Mouse (Mus musculus) heart, postnatal 10 days (tissue): ENCODE measurements at regions not wholly inside any gene's neighbourhood (a gene's known extent, or its start where the extent isn't known, plus 50 kb on each side); places are given as distances from the start of the nearest gene placed in this dataset.
"Not testable (repeated sequence)": the region's sequence is repeated elsewhere in the genome, so short reads cannot be mapped to it uniquely, and the experiment has no call there.

Experiments
- DNase-seq, 2 experiments: peaks; one replicate each; pipeline ENCODE4 v3.0.0; 2021
- intact Hi-C: fragments of 180-260 bp; cut with DNase I; formaldehyde crosslinking; loops from one replicate; pipeline ENCODE4 v1.15.1; 2025

DNA sequence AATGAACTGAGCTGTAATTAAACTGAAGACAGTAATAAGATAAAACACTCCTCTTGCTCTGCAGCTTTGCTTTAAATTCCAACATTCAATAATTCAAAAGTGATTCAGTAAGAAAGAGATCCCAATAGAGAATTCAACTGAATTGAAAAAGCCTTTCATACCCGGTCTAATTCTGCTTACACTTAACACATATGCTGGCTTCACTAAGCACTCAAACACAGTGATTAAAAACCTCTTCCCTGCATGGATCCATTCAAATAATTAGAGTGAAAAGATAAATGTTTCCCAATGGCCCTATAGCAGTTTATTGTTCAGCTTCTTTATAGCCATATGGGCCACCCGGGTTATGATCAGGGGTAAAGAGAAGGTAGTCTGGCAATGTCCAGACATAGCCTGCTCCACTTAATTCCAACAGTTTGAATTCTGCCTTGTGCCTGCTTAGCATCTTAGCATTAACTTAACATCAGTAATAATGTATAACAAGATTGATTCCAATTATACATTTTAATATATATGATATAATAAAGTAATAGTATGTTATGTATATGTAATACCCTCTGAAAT lies 659.9 kb upstream of the Kcnd2 start:
- intact Hi-C loops: no loop called here
- no peak for DNase-seq

DNA sequence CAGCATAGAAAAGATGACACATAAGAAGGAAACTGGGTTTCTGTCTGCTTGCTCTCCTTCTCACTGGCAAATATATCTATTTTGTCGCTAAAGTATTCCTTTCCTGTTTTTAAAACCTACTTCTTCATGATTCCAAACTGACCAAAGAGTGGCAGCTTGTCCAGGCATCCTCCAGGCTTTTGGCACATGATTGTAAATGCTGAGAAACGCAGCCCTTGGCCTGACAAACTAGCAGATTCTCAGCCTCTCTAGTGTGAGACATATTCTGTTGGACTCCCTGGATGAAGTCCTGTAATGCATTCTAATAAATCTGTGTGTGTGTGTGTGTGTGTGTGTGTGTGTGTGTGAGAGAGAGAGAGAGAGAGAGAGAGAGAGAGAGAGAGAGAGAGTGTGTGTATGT lies 642.7 kb upstream of the Kcnd2 start:
- intact Hi-C loops: no loop called here
- no peak for DNase-seq

DNA sequence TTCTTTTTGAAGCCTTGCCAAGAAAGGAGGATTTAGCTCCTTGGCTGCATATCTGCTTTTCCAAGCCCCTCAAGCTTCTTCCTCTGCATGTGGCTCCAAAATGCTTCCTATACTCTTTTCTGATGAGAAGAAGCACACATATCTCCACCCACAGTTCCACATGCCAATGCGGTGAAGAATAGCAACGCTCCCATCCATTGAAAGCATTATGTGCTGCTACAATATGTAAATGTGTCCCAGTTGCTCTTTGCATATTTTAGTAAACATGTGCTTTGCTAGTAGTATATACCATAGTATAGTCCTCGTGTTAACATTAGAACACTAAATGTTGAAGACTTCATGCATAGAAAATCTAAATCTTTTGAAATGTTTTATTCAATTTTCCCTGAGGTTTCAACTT lies 640.6 kb upstream of the Kcnd2 start:
- intact Hi-C loops: no loop called here
- no peak for DNase-seq

DNA sequence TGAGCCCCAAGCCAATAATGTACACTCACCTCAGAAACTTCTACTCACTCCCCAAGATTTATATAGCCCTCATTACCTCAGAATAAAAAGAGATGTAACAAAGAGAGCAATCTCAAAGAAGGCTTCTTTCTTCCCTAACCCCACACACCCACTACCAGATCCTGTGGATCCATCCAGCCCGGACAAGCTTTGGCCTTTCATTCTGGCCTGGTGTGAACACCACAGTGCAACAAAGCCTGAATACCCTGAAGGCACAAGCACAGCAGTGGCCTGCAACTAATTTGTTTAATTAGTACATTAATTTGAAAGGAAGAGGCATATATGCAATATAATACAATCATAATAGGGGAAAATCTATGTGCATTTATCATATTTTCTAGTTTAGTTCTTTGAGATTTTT lies 616.5 kb upstream of the Kcnd2 start:
- intact Hi-C loops: no loop called here
- no peak for DNase-seq

DNA sequence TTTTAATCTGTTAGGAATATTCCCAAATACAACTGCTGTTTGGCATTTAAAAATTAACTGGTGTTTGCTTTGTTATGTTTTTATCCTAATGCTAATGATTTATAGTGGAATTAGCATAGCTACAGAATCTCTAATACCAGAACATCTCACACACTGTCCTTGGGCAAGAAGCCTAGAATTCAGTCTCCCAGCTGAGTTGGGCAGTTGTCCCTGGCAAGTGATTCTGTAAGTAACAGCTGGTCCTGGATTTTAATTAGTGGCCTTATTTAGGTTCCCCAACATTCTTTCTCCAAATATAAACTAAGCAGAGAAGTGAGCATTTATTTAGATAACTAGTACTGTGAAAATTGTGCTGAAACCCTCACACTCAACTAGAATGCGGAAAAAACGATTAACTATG lies 611.1 kb upstream of the Kcnd2 start:
- intact Hi-C loops: no loop called here
- DNase-seq: no peak

DNA sequence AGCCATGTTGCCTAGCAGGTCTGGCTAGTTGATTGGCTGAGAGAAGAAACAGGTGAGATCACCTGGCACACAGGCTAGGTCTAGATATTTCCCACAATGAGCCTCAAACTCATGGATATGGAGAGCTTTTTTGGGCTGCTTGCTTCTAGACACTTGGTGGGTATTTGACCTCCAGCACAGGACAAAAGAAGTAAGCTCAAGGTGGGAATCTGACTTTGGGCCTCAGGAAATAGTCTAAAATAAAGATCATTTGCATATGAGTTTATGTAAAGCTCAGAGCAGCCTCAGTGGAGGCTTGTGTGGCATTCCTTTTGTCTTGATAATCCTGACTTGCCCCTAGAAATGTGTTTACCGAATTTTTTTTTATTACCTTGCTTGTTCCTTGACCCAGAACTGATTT lies 594.8 kb upstream of the Kcnd2 start:
- DNase-seq: no peak
- intact Hi-C loops: no loop called here

DNA sequence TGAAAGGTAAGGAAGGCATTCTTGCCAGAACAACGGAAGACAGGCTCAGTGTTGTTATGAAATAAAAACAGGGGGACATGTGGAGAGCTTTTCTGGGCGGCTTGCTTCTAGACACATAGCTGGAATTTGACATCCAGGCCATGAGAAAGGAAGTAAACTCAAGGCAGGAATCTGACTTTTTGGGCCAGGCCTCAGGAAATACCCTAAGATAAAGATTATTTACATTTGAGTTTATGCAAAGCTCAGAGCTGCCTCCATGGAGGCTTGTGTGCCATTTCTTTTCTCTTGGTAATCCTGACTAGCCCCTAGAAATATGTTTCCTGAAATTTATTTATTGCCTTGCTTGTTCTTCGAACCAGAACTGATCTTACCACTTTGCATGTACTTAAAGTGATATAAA lies 588.9 kb upstream of the Kcnd2 start:
- no peak for DNase-seq
- intact Hi-C loops: no loop called here

DNA sequence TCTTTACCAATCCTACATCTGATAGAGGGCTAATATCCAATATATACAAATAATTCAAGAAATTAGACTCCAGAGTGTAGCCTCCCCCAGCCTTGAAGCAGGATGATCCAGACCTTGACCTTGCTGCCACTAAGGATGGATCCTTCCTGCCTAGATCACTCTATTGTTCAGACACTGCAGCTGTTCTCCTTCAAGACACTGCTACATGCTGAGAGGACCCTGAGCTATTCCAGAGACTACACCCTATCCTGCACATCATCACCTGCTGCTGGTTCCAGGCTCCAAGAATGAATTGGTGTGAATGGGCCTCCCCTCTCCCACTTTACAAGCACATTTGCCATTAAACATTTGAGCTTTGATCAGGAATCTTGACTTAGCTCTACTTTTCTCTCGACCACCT lies 588.2 kb upstream of the Kcnd2 start:
- intact Hi-C loops: no loop called here
- no peak for DNase-seq

DNA sequence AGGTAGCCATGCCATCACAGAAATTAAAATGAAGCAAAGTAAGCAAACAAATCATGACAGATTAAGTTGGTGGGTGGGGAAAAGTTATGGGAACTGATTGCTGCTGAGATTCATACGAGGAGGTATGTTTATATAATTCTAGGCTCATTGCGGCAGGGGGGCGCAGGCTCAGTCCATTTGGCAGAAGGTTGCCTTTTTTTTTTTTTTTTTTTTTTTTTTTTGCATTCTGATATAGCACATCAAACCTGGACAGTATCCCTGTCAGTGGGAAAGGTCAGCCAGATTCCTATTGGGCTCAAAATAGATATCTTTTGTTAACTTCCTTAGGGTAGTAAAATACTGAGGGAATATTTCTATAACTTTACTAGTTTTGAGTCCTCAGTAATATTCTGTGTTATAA lies 575.0 kb upstream of the Kcnd2 start:
- intact Hi-C loops: no loop called here
- DNase-seq: no peak

DNA sequence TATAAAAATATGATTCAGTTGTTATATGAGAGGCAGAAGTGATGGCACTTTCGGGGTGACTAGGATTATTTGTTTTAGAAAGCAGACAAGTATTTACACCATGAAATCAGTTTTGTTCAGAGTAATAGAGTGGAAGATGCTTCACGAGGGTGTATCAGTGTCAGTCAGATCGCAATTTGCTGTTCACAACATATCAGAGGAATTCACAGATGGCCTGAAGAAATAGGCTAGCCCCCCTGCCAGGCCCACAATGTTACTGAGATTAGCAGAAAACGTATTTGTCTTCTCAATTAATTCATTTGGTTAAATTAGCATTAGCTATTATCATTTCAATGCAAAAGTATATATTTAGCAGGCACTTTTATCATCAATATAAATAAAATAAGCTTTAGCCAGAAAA lies 573.9 kb upstream of the Kcnd2 start:
- intact Hi-C loops: no loop called here
- no peak for DNase-seq

DNA sequence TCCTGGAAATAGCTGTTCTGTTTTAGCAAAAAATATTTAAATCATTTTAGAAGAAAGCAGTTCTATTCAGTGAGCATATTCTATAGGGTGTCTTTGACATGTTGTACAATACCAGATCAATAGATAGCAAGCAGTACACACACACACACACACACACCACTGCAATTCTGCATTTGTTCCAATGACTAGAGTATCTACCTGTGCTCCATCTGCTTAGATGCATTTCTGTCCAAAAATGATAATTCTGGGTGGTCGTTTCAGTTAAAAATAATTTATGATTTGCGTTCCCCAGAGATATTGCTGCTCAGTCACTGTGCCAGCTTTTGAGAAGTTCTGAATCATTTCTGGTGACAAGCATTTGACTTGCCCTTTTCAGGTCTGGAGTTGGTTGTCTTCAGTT lies 573.5 kb upstream of the Kcnd2 start:
- no peak for DNase-seq
- intact Hi-C loops: no loop called here

DNA sequence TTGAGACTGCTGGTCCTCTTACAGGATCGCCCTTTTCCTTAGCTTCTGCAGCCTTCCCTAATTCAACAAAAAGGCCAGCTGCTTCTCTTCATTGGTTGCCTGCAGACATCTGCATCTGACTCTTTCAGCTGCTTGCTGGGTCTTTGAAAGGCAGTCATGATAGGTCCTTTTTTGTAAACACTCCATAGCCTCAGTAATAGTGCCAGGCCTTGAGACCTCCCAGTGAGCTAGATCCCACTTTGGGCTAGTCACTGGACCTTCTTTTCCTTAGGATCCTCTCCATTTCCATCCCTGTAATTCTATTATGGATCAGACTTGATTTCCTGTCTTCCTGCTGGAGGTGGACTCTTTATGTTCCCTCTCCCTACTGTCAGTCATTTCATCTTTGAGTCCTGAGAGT lies 558.3 kb upstream of the Kcnd2 start:
- intact Hi-C loops: no loop called here

DNA sequence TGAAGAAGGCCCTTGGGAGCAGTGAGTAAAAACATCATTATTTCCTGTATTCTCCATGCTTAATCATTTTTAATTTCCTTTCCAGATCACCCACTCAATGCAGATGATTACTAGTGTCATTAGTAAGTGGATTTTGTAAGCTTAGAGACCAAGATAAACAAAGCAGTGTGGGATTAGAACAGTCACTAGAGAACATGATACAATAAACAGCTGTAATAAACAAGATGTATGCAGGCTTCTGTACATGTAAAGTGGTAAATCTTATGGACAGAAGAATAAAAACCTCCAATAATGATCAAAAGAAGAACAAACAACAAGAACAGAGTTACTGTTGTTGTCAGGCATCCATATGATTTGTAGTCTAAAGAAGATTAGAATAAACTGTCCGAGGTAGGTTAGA lies 542.1 kb upstream of the Kcnd2 start:
- intact Hi-C loops: no loop called here
- DNase-seq: no peak

More for the DNA sequence above, 558.3 kb upstream of the Kcnd2 start:
- no peak for DNase-seq

DNA sequence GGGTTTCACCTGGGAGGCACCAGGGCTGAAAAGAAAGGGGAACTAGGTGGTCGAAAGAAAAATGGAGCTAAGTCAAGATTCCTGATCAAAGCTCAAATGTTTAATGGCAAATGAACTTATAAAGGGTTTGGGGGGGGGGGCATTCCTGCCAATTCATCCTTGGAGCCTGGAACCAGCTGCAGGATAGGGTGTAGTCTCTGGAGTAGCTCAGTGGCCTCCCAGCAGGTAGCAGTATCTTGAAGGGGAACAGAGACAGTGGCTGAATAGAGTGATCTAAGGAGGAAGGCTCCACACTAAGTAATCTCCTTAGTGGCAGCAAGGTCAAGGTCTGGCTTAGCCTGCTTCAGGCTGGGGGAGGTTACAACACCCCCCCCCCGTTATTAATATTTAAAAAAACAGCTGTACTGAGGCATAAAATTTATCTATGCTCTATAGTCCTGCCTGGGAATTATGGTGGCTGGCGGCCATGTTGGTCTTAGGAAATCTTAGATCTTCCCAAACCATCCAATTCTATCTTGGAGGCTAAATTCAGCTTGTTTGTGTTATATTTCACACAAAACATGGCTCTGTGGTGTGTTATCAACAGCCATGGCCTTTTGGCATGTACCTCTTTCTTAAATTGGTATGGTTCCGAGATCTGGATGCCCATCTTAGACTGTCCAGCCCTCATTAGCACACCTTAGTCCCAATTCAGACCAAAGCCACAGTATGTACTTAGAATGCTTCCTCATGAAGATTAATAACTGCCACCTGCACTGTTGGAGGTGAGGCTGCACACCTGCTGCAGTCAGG lies 528.7 kb upstream of the Kcnd2 start:
- intact Hi-C loops, DNase-seq: not testable (repeated sequence)

DNA sequence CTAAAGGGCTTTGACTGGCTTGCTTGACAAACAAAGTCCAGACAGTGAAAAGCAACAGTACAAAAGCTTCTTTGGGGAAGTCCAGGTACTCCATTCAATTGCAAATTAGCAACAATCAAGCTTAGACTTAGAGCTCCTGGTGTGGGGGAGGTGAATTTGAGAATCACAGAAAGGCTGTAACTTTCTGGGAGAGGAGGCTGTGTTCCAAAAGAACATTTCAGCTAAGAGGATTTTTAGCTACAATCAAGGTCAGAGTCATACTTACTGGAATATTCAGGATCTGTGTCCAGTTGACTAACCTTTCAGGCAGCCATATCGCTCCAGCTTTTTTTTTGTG lies 528.1 kb upstream of the Kcnd2 start:
- DNase-seq, intact Hi-C loops: not testable (repeated sequence)

DNA sequence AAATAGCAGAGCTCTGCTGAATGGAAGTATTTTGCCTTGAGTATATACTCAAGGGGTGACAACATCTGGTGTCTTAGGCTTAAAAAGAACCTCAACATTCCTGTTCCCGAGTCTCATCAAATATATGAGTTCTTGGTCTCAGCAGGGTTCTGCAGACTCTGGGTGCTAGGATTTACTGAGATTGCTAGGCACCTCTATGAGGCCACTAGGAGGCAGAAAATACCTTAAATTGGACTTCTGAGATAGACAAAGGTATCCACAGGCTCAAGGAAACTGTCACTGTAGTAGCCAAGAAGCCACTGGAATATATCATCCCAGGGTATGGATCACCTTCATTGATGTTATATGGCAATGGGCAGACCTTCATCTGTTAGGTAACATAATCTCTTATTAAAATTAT lies 489.4 kb upstream of the Kcnd2 start:
- intact Hi-C loops: no loop called here
- DNase-seq: no peak

DNA sequence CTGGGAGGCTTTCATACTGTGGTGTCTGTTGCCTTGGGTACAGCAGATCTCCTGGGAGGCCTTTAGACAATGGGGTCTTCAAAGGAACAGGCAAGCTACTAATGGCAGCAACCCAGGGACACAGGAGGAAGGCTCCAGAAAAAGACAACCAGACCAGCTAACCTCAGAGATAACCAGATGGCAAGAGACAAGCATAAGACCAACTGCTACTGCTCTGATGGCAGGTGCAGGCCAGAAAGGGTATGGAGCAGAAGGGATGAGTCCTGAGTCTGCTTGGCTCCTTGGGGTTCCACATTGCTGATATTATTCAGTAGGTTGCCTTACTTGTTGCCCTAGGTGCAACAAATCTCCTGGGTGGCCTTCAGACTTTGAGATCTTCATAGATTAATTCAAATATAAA lies 476.2 kb upstream of the Kcnd2 start:
- DNase-seq: no peak
- intact Hi-C loops: no loop called here

DNA sequence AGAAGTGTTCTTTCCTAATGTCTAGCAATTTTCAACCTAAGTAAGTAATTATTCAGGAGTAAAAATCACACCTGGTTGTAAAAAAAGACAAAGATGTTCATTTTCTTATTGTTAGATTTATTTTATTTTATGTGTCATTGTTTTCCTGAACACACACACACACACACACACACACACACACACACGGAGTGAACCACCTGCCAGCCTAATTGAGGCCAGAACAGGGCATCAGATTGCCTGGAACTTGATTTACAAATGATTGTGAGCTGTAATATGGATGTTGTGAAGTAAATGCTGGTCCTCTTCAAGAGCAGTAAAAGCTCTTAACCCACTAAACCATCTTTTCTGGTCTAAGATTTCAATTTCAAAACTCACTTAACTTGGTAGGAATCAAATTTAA lies 474.9 kb upstream of the Kcnd2 start:
- intact Hi-C loops: loop anchor here (10.0 kb wide), 1 partner anchor 474 kb away; the partner anchor contains the start of gene Kcnd2
- DNase-seq: no peak

DNA sequence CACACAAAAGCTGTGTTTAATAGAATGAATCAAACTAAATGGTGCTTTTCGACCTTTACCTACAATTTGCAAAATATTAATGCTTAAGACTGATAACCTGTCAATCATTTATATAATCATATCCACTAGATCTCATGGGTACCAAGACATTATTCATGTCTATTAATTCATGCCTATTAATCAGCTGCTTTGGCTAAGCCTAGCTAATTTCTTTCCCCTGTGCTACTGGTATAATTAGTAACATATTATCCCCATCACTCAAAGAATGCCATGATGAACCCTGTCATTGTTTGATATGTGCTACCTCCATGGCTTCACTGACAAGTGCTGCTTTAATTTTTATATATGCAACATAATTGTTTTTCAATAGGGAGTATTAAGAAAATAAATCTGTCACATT lies 474.1 kb upstream of the Kcnd2 start:
- intact Hi-C loops: loop anchor here (10.0 kb wide), 1 partner anchor 474 kb away; the partner anchor contains the start of gene Kcnd2
- DNase-seq: no peak

DNA sequence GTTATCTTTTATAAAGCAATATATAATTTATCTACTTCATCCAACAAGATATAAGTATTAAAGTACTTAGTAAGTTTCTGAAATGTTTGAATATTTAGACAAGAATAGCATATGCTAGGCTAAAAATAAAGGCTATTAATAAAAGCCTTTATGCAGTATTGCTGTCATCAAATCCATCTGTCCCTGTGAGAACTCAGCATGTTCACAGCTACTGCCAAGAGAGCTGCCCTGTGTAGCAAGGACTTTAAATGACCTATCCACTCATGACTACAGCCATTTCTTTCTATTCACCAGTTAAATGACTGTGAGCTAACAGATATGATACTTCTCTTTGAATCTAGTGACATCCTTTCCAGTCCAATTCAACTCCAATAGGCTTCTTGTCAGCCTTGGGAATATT lies 458.1 kb upstream of the Kcnd2 start:
- intact Hi-C loops: no loop called here
- peak; percentile 24 to 38 for DNase-seq

DNA sequence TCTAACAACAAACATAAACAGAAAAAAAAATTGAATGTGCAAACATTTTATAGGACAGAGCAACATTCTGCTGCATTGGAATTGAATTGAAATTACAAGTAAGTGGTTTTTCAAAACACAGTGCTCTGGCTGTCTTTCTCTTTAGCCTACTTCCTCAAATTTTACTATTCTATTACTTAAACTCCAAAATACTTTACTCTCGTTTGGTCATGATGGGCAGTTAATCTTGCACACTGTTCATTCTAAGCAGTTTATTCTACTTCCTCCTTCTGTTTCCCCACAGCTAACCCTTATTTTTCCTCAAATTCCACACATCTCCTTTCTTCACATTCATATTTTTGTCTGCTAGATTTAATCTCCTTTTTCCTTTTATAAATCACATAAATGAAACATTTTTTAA lies 454.0 kb upstream of the Kcnd2 start:
- intact Hi-C loops: no loop called here
- DNase-seq: no peak

DNA sequence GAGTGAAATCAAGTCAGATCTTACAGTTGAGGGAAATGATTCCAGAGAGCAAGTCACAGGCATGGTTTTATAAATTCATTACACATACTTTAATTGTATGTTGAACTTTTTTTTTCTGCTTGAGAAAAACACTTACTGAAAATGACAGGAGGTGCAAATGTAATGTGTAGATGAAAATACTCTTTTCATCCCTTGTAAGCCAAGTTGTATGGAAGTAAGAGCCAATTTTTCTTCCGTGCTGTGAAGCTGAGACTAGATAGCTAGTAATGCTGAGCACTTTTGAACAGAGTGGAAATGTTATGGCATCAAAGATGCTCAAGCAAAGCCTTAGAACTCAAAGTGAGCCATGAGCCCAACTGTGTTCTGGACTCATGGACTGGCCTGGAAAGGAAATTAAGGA lies 439.4 kb upstream of the Kcnd2 start:
- DNase-seq: no peak
- intact Hi-C loops: no loop called here
